Mouse (Mus musculus): ENCODE results near the gene Myd88. TPM values are rescaled to one million over a fixed set of nuclear protein-coding genes. Genes with fewer than 3 reads are reported as not detected.

The Myd88 gene
- total and polyA plus RNA-seq, 3 experiments, result 12.3 to 27.0 (median 24.4) TPM

DNA sequence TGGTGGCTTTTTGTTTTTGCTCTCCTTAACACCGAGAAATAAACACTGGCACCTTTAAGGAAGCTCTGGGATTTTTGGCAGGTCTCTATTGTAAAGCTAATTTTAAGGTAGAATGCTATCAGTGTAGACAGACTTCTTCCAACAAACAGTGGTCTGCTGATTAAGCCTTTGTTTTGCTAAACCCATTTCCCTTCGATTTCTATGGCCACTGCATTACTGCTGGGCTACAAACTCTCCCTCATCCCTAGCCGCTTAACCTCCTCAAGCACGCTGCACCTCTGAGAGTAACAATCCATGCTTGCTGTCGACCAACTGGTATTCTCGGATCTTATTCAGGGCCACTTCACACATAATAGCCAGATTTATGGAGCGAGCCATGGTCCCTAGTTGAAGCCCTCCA lies 20.3 kb downstream of the Myd88 start:
- no peak for DNase-seq (ENCODE audit: low spot score)
- Histone ChIP-seq H3K9me3 (replicated peaks) (no peaks in the 10 kb centered on the region), H3K36me3 (replicated peaks) (peaks cover 24% of the 10 kb centered on the region), H3K27me3 (ENCODE audit: insufficient read depth, low read length) (no peaks in the 10 kb centered on the region), H3K4me1 (ENCODE audit: insufficient read depth, low read depth, low read length) (peaks cover 41% of the 10 kb centered on the region), H3K4me3 (ENCODE audit: low read depth, low read length) (peak overlapping the region; percentile 99; the same call in 1 of the 2 replicates)
- ATAC-seq (ENCODE audit: extremely low read depth, insufficient number of reproducible peaks, low FRiP score, poor library complexity, severe bottlenecking), result no peak
- TF ChIP-seq GATA2 (IDR thresholded peaks at IDR 0.05; ENCODE audit: borderline replicate concordance, low read depth, low read length) (no peak), TAL1 (conservative IDR thresholded peaks at IDR 0.05; ENCODE audit: low read depth, low read length) (no peak), CTCF (IDR thresholded peaks at IDR 0.05; ENCODE audit: low read depth, low read length) (no peak), POLR2AphosphoS5 (IDR thresholded peaks at IDR 0.05; ENCODE audit: insufficient replicate concordance, low read depth, low read length) (no peak), GATA1 (IDR thresholded peaks at IDR 0.05; ENCODE audit: borderline replicate concordance, low read length) (no peak)

DNA sequence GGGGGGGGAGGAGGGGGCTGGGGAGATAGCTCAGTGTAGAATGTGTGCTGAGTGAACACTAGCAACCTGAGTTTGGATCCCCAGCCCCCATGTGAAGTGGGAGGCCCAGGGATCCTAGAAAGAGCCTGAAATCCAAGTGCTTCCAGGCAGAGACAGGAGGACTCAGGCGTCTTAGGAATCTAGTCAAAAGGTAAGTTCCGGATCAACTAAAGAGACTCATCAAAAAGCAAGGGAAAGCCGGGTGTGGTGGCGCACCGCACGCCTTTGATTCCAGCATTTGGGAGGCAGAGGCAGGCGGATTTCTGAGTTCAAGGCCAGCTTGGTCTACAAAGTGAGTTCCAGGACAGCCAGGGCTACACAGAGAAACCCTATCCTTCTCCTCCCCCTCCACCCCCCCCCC lies 20.8 kb downstream of the Myd88 start:
- TF ChIP-seq POLR2AphosphoS5 (IDR thresholded peaks at IDR 0.05; ENCODE audit: insufficient replicate concordance, low read depth, low read length) (no peak), GATA2 (IDR thresholded peaks at IDR 0.05; ENCODE audit: borderline replicate concordance, low read depth, low read length) (no peak), GATA1 (IDR thresholded peaks at IDR 0.05; ENCODE audit: borderline replicate concordance, low read length) (no peak), CTCF (IDR thresholded peaks at IDR 0.05; ENCODE audit: low read depth, low read length) (no peak), TAL1 (conservative IDR thresholded peaks at IDR 0.05; ENCODE audit: low read depth, low read length) (no peak)
- no peaks in the 10 kb centered on the region for H3K27me3 ChIP-seq (ENCODE audit: insufficient read depth, low read length)
- no peak for ATAC-seq (ENCODE audit: extremely low read depth, insufficient number of reproducible peaks, low FRiP score, poor library complexity, severe bottlenecking)
- DNase-seq (ENCODE audit: low spot score), result no peak
- peaks cover 26% of the 10 kb centered on the region for H3K36me3 ChIP-seq (replicated peaks)
- H3K4me3 ChIP-seq (ENCODE audit: low read depth, low read length), result no peak overlapping the region; the same call in 1 of the 2 replicates
- H3K4me1 ChIP-seq (ENCODE audit: insufficient read depth, low read depth, low read length), result peaks cover 44% of the 10 kb centered on the region
- no peaks in the 10 kb centered on the region for H3K9me3 ChIP-seq (replicated peaks)

DNA sequence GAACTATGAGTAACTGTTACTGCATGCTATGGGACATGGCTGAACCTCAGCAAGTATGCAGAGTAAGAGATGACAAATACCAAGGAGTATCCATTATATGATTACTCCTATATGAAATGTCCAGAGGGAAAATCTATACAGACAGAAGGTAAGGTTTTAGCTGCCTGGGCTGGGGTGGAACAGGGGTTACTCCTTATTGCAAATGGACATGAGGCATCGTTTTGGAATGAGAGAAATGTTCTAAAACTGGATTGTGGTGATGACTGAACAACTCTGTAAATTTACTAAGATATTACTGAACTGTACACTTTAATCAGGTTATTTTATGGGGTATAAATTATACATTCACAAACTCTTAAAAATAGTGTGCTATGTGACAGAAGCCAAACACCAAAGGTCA lies 22.3 kb downstream of the Myd88 start:
- no peaks in the 10 kb centered on the region for H3K27me3 ChIP-seq (ENCODE audit: insufficient read depth, low read length)
- H3K9me3 ChIP-seq (replicated peaks), result no peaks in the 10 kb centered on the region
- DNase-seq (ENCODE audit: low spot score) (no peak), ATAC-seq (ENCODE audit: extremely low read depth, insufficient number of reproducible peaks, low FRiP score, poor library complexity, severe bottlenecking) (no peak)
- peaks cover 34% of the 10 kb centered on the region for H3K36me3 ChIP-seq (replicated peaks)
- H3K4me1 ChIP-seq (ENCODE audit: insufficient read depth, low read depth, low read length), result peaks cover 43% of the 10 kb centered on the region
- TF ChIP-seq GATA1 (IDR thresholded peaks at IDR 0.05; ENCODE audit: borderline replicate concordance, low read length), result no peak
- no peak overlapping the region for H3K4me3 ChIP-seq (ENCODE audit: low read depth, low read length)

GRCm38 (mm10) chr9:119313096-119313495 lies 28.1 kb downstream of the Myd88 start:
- Histone ChIP-seq H3K4me1 (ENCODE audit: insufficient read depth, low read depth, low read length) (peaks cover 21% of the 10 kb centered on the region), H3K36me3 (replicated peaks) (peaks cover 50% of the 10 kb centered on the region), H3K4me3 (ENCODE audit: low read depth, low read length) (no peak overlapping the region), H3K27me3 (ENCODE audit: insufficient read depth, low read length) (no peaks in the 10 kb centered on the region), H3K9me3 (replicated peaks) (no peaks in the 10 kb centered on the region)
- no peak for TF ChIP-seq CTCF (IDR thresholded peaks at IDR 0.05; ENCODE audit: low read depth, low read length)
- TF ChIP-seq POLR2AphosphoS5 (IDR thresholded peaks at IDR 0.05; ENCODE audit: insufficient replicate concordance, low read depth, low read length), result no peak
- TF ChIP-seq GATA2 (IDR thresholded peaks at IDR 0.05; ENCODE audit: borderline replicate concordance, low read depth, low read length), result no peak
- no peak for TF ChIP-seq GATA1 (IDR thresholded peaks at IDR 0.05; ENCODE audit: borderline replicate concordance, low read length)
- no peak for TF ChIP-seq TAL1 (conservative IDR thresholded peaks at IDR 0.05; ENCODE audit: low read depth, low read length)
- ATAC-seq (ENCODE audit: extremely low read depth, insufficient number of reproducible peaks, low FRiP score, poor library complexity, severe bottlenecking) (no peak), DNase-seq (ENCODE audit: low spot score) (no peak)

- peaks cover 56% of the 10 kb centered on the region for H3K36me3 ChIP-seq (replicated peaks)
- no peaks in the 10 kb centered on the region for H3K9me3 ChIP-seq (replicated peaks)
- DNase-seq (ENCODE audit: low spot score) (no peak), ATAC-seq (ENCODE audit: extremely low read depth, insufficient number of reproducible peaks, low FRiP score, poor library complexity, severe bottlenecking) (no peak)
- H3K27me3 ChIP-seq (ENCODE audit: insufficient read depth, low read length), result no peaks in the 10 kb centered on the region
- H3K4me1 ChIP-seq (ENCODE audit: insufficient read depth, low read depth, low read length), result peaks cover 11% of the 10 kb centered on the region
- H3K4me3 ChIP-seq (ENCODE audit: low read depth, low read length), result no peak overlapping the region
- no peak for TF ChIP-seq TAL1 (conservative IDR thresholded peaks at IDR 0.05; ENCODE audit: low read depth, low read length)
- TF ChIP-seq GATA1 (IDR thresholded peaks at IDR 0.05; ENCODE audit: borderline replicate concordance, low read length), result no peak
- no peak for TF ChIP-seq POLR2AphosphoS5 (IDR thresholded peaks at IDR 0.05; ENCODE audit: insufficient replicate concordance, low read depth, low read length)
- no peak for TF ChIP-seq GATA2 (IDR thresholded peaks at IDR 0.05; ENCODE audit: borderline replicate concordance, low read depth, low read length)
- TF ChIP-seq CTCF (IDR thresholded peaks at IDR 0.05; ENCODE audit: low read depth, low read length), result no peak
These were observed 32.1 kb downstream of the Myd88 start for GRCm38 (mm10) chr9:119309067-119309466.

DNA sequence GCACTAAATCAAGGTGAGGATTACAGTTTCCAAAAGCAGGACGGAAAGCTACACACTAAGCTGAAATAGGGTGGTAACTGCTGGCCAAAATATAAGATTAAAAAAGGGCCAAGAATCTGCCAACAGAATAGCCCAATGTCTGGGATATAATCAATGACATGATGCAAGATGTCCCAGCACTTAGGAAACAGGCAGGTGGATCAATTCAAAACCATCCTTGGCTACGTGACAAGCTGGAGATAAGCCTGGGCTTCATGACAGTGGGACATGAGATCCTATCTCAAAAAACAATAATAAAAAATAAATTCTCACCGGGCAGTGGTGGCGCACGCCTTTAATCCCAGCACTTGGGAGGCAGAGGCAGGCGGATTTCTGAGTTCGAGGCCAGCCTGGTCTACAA lies 35.3 kb downstream of the Myd88 start:
- peaks cover 59% of the 10 kb centered on the region for H3K36me3 ChIP-seq (replicated peaks)
- DNase-seq (ENCODE audit: low spot score) (no peak), ATAC-seq (ENCODE audit: extremely low read depth, insufficient number of reproducible peaks, low FRiP score, poor library complexity, severe bottlenecking) (no peak)
- no peaks in the 10 kb centered on the region for H3K9me3 ChIP-seq (replicated peaks)
- H3K27me3 ChIP-seq (ENCODE audit: insufficient read depth, low read length), result no peaks in the 10 kb centered on the region
- H3K4me3 ChIP-seq (ENCODE audit: low read depth, low read length), result no peak overlapping the region
- H3K4me1 ChIP-seq (ENCODE audit: insufficient read depth, low read depth, low read length), result peaks cover 4% of the 10 kb centered on the region
- no peak for TF ChIP-seq POLR2AphosphoS5 (IDR thresholded peaks at IDR 0.05; ENCODE audit: insufficient replicate concordance, low read depth, low read length)
- TF ChIP-seq GATA2 (IDR thresholded peaks at IDR 0.05; ENCODE audit: borderline replicate concordance, low read depth, low read length), result no peak
- TF ChIP-seq GATA1 (IDR thresholded peaks at IDR 0.05; ENCODE audit: borderline replicate concordance, low read length), result no peak
- TF ChIP-seq TAL1 (conservative IDR thresholded peaks at IDR 0.05; ENCODE audit: low read depth, low read length), result no peak
- TF ChIP-seq CTCF (IDR thresholded peaks at IDR 0.05; ENCODE audit: low read depth, low read length), result no peak

GRCm38 (mm10) chr9:119298563-119298962 lies 42.6 kb downstream of the Myd88 start:
- Histone ChIP-seq H3K9me3 (replicated peaks) (no peaks in the 10 kb centered on the region), H3K27me3 (ENCODE audit: insufficient read depth, low read length) (no peaks in the 10 kb centered on the region), H3K4me1 (ENCODE audit: insufficient read depth, low read depth, low read length) (no peaks in the 10 kb centered on the region; the same call in 1 of the 2 replicates), H3K4me3 (ENCODE audit: low read depth, low read length) (no peak overlapping the region), H3K36me3 (replicated peaks) (peaks cover 79% of the 10 kb centered on the region)
- TF ChIP-seq GATA1 (IDR thresholded peaks at IDR 0.05; ENCODE audit: borderline replicate concordance, low read length) (no peak), GATA2 (IDR thresholded peaks at IDR 0.05; ENCODE audit: borderline replicate concordance, low read depth, low read length) (no peak), CTCF (IDR thresholded peaks at IDR 0.05; ENCODE audit: low read depth, low read length) (no peak)
- no peak for DNase-seq (ENCODE audit: low spot score)
- no peak for ATAC-seq (ENCODE audit: extremely low read depth, insufficient number of reproducible peaks, low FRiP score, poor library complexity, severe bottlenecking)

All from G1E (cell line).